Mouse (Mus musculus) heart, embryonic 13.5 days (tissue): ENCODE data around the gene Phc2. TPM values are rescaled to one million over a fixed set of nuclear protein-coding genes. Genes with fewer than 3 reads are reported as not detected.

Source experiments
- ATAC-seq: fragments of 200-750 bp; cut with Nextera tagmentation; 2 replicates; pipeline ENCODE4 v1.8.0; 2017; ENCODE audit warnings: moderate TSS enrichment; ENCODE audit not compliant: insufficient number of reproducible peaks, low FRiP score, low TSS enrichment; ENCODE audit errors: extremely low read depth
- H3K27ac ChIP-seq: fragments of 300-500 bp; sonication (generic); replicated peaks from 2 replicates; pipeline ENCODE4 v1.5.1; 2015; ENCODE audit warnings: moderate library complexity, mild to moderate bottlenecking, inconsistent platforms
- H3K27me3 ChIP-seq: fragments of 300-500 bp; sonication (generic); replicated peaks from 2 replicates; pipeline ENCODE4 v1.6.1; 2015; ENCODE audit warnings: mild to moderate bottlenecking, inconsistent platforms
- H3K36me3 ChIP-seq: fragments of 300-500 bp; sonication (generic); 2 replicates; pipeline ENCODE4 v1.6.1; 2015; ENCODE audit warnings: mild to moderate bottlenecking, inconsistent platforms
- H3K4me1 ChIP-seq: fragments of 300-500 bp; sonication (generic); 2 replicates; pipeline ENCODE4 v1.6.1; 2015; ENCODE audit warnings: inconsistent platforms
- H3K4me2 ChIP-seq: fragments of 300-500 bp; sonication (generic); 2 replicates; pipeline ENCODE4 v1.6.1; 2015; ENCODE audit warnings: inconsistent platforms, mild to moderate bottlenecking, moderate library complexity
- H3K4me3 ChIP-seq: fragments of 300-500 bp; sonication (generic); 2 replicates; pipeline ENCODE4 v1.5.1; 2015; ENCODE audit warnings: moderate library complexity, mild to moderate bottlenecking, inconsistent platforms
- H3K9ac ChIP-seq: fragments of 300-500 bp; sonication (generic); 2 replicates; pipeline ENCODE4 v1.6.1; 2015; ENCODE audit warnings: inconsistent platforms, mild to moderate bottlenecking, moderate library complexity
- H3K9me3 ChIP-seq: fragments of 300-500 bp; sonication (generic); 2 replicates; pipeline ENCODE4 v1.6.1; 2016; ENCODE audit warnings: inconsistent platforms
- WGBS: fragments of 180-500 bp; shearing (Covaris S2); methylation state at CpG from one replicate; pipeline ENCODE4 v1.1.7; 2015; ENCODE audit warnings: mixed read lengths; 5-methylcytosine and 5-hydroxymethylcytosine counted together
- polyA plus RNA-seq: library from polyadenylated mRNA; unstranded; fragments of >200 nt; fragmentation: Nextera tagmentation; extraction: Ambion mirVana; gene quantifications from 2 replicates; pipeline ENCODE4 v1.2.1, GENCODE M21; 2015

Gene Phc2
- polyA plus RNA-seq, 1 experiment from 2014 or later = 9.9 TPM

GRCm38 (mm10) chr4:128747614-128748270 is 93.2 kb downstream of the Phc2 start:
- no peak for ATAC-seq
- no peaks in the 10 kb centered on the region for H3K27me3 ChIP-seq
- WGBS = 47% methylated on average over 22 of the region's 22 CpGs
- no peak overlapping the region for H3K4me3 ChIP-seq
- no peaks in the 10 kb centered on the region for H3K9me3 ChIP-seq
- H3K27ac ChIP-seq = peak overlapping the region; percentile 33; the same call in 1 of the 2 replicates
- peaks cover 96% of the 10 kb centered on the region for H3K36me3 ChIP-seq
- peaks cover 20% of the 10 kb centered on the region for H3K4me1 ChIP-seq
- peak overlapping the region; percentile 60; the same call in 1 of the 2 replicates for H3K9ac ChIP-seq
- H3K4me2 ChIP-seq = no peak overlapping the region

- H3K9me3 ChIP-seq = no peaks in the 10 kb centered on the region
- H3K9ac ChIP-seq = no peak overlapping the region
- ATAC-seq = no peak
- no peaks in the 10 kb centered on the region for H3K27me3 ChIP-seq
- no peak overlapping the region for H3K4me2 ChIP-seq
- H3K4me1 ChIP-seq = peaks cover 15% of the 10 kb centered on the region
- H3K27ac ChIP-seq = peak overlapping the region; percentile 20; the same call in 1 of the 2 replicates
- no peak overlapping the region for H3K4me3 ChIP-seq
- WGBS = 86% methylated on average over 7 of the region's 7 CpGs
- H3K36me3 ChIP-seq = peaks cover 100% of the 10 kb centered on the region
Observed at GRCm38 (mm10) chr4:128748309-128748708, 93.8 kb downstream of the Phc2 start.

- no peak overlapping the region for H3K9ac ChIP-seq
- H3K27me3 ChIP-seq = no peaks in the 10 kb centered on the region
- no peak overlapping the region for H3K4me2 ChIP-seq
- H3K4me1 ChIP-seq = peaks cover 22% of the 10 kb centered on the region
- no peak overlapping the region for H3K4me3 ChIP-seq
- H3K9me3 ChIP-seq = no peaks in the 10 kb centered on the region
- peaks cover 88% of the 10 kb centered on the region for H3K36me3 ChIP-seq
- ATAC-seq = no peak
- H3K27ac ChIP-seq = no peak overlapping the region
- 63% methylated on average over 5 of the region's 5 CpGs for WGBS
Observed at GRCm38 (mm10) chr4:128751006-128751405, 96.5 kb downstream of the Phc2 start.

- Histone ChIP-seq H3K9ac (no peak overlapping the region), H3K9me3 (no peaks in the 10 kb centered on the region)
- WGBS = 86% methylated on average over 13 of the region's 13 CpGs
Observed at GRCm38 (mm10) chr4:128752031-128752757, 97.7 kb downstream of the Phc2 start.

GRCm38 (mm10) chr4:128753571-128753970 is 99.1 kb downstream of the Phc2 start:
- 94% methylated on average over 7 of the region's 7 CpGs for WGBS
- no peak for ATAC-seq
- Histone ChIP-seq H3K4me1 (peaks cover 10% of the 10 kb centered on the region), H3K9ac (no peak overlapping the region), H3K4me2 (no peak overlapping the region), H3K36me3 (peaks cover 63% of the 10 kb centered on the region), H3K27ac (no peak overlapping the region), H3K9me3 (no peaks in the 10 kb centered on the region), H3K27me3 (no peaks in the 10 kb centered on the region), H3K4me3 (no peak overlapping the region)

More at GRCm38 (mm10) chr4:128752031-128752757, 97.7 kb downstream of the Phc2 start:
- H3K4me3 ChIP-seq = no peak overlapping the region
- H3K27ac ChIP-seq = no peak overlapping the region
- peaks cover 23% of the 10 kb centered on the region for H3K4me1 ChIP-seq
- no peak overlapping the region for H3K4me2 ChIP-seq
- peaks cover 77% of the 10 kb centered on the region for H3K36me3 ChIP-seq
- no peaks in the 10 kb centered on the region for H3K27me3 ChIP-seq
- no peak for ATAC-seq

GRCm38 (mm10) chr4:128755064-128755463 is 100.6 kb downstream of the Phc2 start, which contains the start of gene A3galt2:
TSS of gene A3galt2 (plus strand) at chr4:128755364.
- H3K27me3 ChIP-seq = no peaks in the 10 kb centered on the region
- no peak within 1 kb of the TSS for H3K4me2 ChIP-seq
- H3K4me3 ChIP-seq = no peak within 1 kb of the TSS
- H3K4me1 ChIP-seq = peaks cover 14% of the 10 kb centered on the region
- H3K9me3 ChIP-seq = no peaks in the 10 kb centered on the region
- no peak within 1 kb of the TSS for H3K27ac ChIP-seq
- peaks cover 48% of the 10 kb centered on the region for H3K36me3 ChIP-seq
- no peak for ATAC-seq
- 61% methylated on average over 3 of the region's 3 CpGs for WGBS
- no peak within 1 kb of the TSS for H3K9ac ChIP-seq

- 54% methylated on average over 7 of the region's 7 CpGs for WGBS
- no peak for ATAC-seq
- no peak overlapping the region for H3K27ac ChIP-seq
Observed at GRCm38 (mm10) chr4:128755900-128756299, 101.4 kb downstream of the Phc2 start.

GRCm38 (mm10) chr4:128759214-128759613 is 104.7 kb downstream of the Phc2 start:
- Histone ChIP-seq H3K9me3 (peaks cover 9% of the 10 kb centered on the region), H3K4me3 (no peak overlapping the region), H3K4me2 (no peak overlapping the region), H3K27me3 (no peaks in the 10 kb centered on the region), H3K4me1 (peaks cover 14% of the 10 kb centered on the region), H3K27ac (no peak overlapping the region), H3K9ac (no peak overlapping the region), H3K36me3 (peaks cover 6% of the 10 kb centered on the region)
- ATAC-seq = no peak
- WGBS = 78% methylated on average over 5 of the region's 5 CpGs

More at GRCm38 (mm10) chr4:128755900-128756299, 101.4 kb downstream of the Phc2 start:
- H3K4me2 ChIP-seq = no peak overlapping the region
- H3K36me3 ChIP-seq = peaks cover 40% of the 10 kb centered on the region
- H3K27me3 ChIP-seq = no peaks in the 10 kb centered on the region
- H3K4me1 ChIP-seq = peaks cover 14% of the 10 kb centered on the region
- H3K9me3 ChIP-seq = no peaks in the 10 kb centered on the region
- H3K9ac ChIP-seq = no peak overlapping the region
- no peak overlapping the region for H3K4me3 ChIP-seq

GRCm38 (mm10) chr4:128760029-128760428 is 105.5 kb downstream of the Phc2 start:
- H3K27me3 ChIP-seq = no peaks in the 10 kb centered on the region
- H3K4me2 ChIP-seq = no peak overlapping the region
- peaks cover 9% of the 10 kb centered on the region for H3K9me3 ChIP-seq
- H3K4me3 ChIP-seq = no peak overlapping the region
- ATAC-seq = no peak
- peaks cover under 1% of the 10 kb centered on the region; the same call in 1 of the 2 replicates for H3K36me3 ChIP-seq
- no peak overlapping the region for H3K27ac ChIP-seq
- no peak overlapping the region for H3K9ac ChIP-seq
- 55% methylated on average over 6 of the region's 6 CpGs for WGBS
- H3K4me1 ChIP-seq = peaks cover 14% of the 10 kb centered on the region

- 88% methylated on average over 20 of the region's 20 CpGs for WGBS
- H3K27ac ChIP-seq = no peak overlapping the region
- no peak overlapping the region for H3K9ac ChIP-seq
- H3K9me3 ChIP-seq = peaks cover 9% of the 10 kb centered on the region
- no peak overlapping the region for H3K4me2 ChIP-seq
- no peaks in the 10 kb centered on the region for H3K27me3 ChIP-seq
- H3K4me3 ChIP-seq = no peak overlapping the region
- H3K4me1 ChIP-seq = peaks cover 25% of the 10 kb centered on the region
- H3K36me3 ChIP-seq = peaks cover under 1% of the 10 kb centered on the region
- ATAC-seq = no peak
Observed at GRCm38 (mm10) chr4:128766929-128767328, 112.4 kb downstream of the Phc2 start.

- Histone ChIP-seq H3K4me2 (no peak overlapping the region), H3K4me3 (no peak overlapping the region), H3K4me1 (peaks cover 25% of the 10 kb centered on the region), H3K27ac (no peak overlapping the region), H3K27me3 (no peaks in the 10 kb centered on the region), H3K9me3 (peaks cover 6% of the 10 kb centered on the region), H3K36me3 (peaks cover 13% of the 10 kb centered on the region), H3K9ac (no peak overlapping the region)
- 65% methylated on average over 13 of the region's 13 CpGs for WGBS
- ATAC-seq = no peak
Observed at GRCm38 (mm10) chr4:128768120-128768519, 113.6 kb downstream of the Phc2 start.
